Mouse (Mus musculus) bone marrow, adult 2 months (tissue): ENCODE measurements around the gene Dis3. TPM values are rescaled to one million over a fixed set of nuclear protein-coding genes. Genes with fewer than 3 reads are reported as not detected.
"Not testable (repeated sequence)": the region's sequence is repeated elsewhere in the genome, so short reads cannot be mapped to it uniquely, and the experiment has no call there.

Source experiments
- H3K27ac ChIP-seq: fragments of 200-500 bp; 2 replicates; pipeline ENCODE4 v1.5.1; 2012; ENCODE audit warnings: low read depth, mild to moderate bottlenecking, control low read depth, inconsistent platforms, low read length; ENCODE audit not compliant: control insufficient read depth, poor library complexity, insufficient read depth
- H3K4me1 ChIP-seq: fragments of 200-500 bp; 2 replicates; pipeline ENCODE4 v1.6.1; 2011; ENCODE audit warnings: low read length; ENCODE audit not compliant: control insufficient read depth, insufficient read depth
- H3K4me3 ChIP-seq: fragments of 200-500 bp; replicated peaks from 2 replicates; pipeline ENCODE3; 2011; ENCODE audit warnings: mild to moderate bottlenecking, low read depth, low read length, control low read depth; ENCODE audit not compliant: control insufficient read depth
- CTCF ChIP-seq: fragments of 200-500 bp; IDR thresholded peaks from 2 replicates; pipeline ENCODE4 v1.5.1; 2011; ENCODE audit warnings: low read length, control low read depth; ENCODE audit not compliant: control insufficient read depth, insufficient read depth
- POLR2A ChIP-seq: fragments of 200-500 bp; IDR thresholded peaks from 2 replicates; pipeline ENCODE4 v1.6.1; 2011; ENCODE audit warnings: low read depth, mild to moderate bottlenecking, control low read depth, low read length, borderline replicate concordance; ENCODE audit not compliant: control insufficient read depth
- WGBS: fragments of 180-500 bp; shearing (Covaris S2); methylation state at CpG from one replicate; pipeline ENCODE4 v1.1.7; 2018; 5-methylcytosine and 5-hydroxymethylcytosine counted together
- polyA plus RNA-seq: library from polyadenylated mRNA; stranded (reverse); fragments of >200 nt; gene quantifications from 2 replicates; pipeline ENCODE4 v1.2.4, GENCODE M21; 2011; ENCODE audit warnings: low replicate concordance; ENCODE audit not compliant: missing spikeins, insufficient read depth, insufficient read length

The Dis3 gene
- polyA plus RNA-seq, 1 experiment = 21.4 TPM

DNA sequence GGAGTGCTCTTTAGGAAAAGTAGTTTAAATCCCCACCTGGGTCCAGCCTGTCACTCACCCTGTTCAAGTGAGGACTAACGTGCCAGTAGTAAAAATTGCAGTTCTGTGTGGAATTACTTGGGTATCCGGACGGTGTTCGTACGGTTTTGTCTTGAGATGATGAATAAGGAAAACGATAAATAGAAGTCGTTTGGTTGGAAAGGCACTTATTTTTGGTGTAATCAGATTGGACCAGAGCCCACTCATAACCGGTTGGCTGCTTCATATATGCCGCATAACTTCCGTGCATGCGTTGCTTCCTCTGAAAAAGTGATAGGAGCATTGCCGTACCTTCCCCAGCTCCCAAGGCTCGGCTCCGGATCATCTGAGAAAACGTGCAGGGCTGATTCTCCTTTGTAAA is 52.8 kb downstream of the Dis3 start:
- no peak for TF ChIP-seq POLR2A
- TF ChIP-seq CTCF = no peak
- WGBS = under 1% methylated on average over 15 of the region's 15 CpGs

DNA sequence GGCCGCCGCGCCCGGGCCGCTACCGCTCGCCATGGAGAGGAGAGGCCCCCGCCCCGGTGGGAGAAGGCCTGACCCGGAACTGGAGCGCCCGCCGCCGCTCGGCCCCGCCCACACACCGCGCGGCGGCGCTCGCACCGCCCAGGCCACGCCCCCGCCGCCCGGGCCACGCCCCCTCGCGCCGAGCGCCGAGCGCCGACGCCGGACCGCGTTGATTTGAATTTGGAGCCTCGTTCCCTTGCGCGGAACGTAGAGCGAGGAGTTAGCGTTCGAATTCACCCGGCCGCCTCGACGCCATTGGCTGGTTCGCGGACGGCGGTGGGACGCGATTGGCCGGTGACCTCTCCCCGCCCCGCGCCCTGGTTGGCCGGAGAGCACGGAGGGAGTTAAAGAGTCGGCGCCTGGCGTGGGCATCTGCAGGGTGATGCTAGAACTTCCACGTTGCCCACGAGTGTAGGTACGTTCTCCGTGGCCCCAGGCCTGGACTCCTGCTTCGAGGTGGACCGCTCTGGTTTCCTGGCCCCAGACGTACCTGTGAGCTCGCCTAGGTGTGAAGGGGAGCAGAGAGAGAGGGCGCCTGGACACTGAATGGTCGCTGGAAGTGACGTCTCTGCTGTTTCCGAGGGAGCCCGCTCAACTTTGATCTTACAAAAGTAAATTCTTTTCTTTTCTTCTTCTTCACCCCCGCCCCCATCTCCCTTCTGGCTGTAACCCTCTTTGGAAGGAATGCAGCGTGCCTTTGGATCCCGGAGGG is 53.4 kb downstream of the Dis3 start, which contains the start of the genes Mzt1 and Bora:
Gene Mzt1, minus strand, starts transcription at position 104 of the 751 bp plus-strand sequence.
Gene Bora, plus strand, starts transcription at position 192 of the 751 bp plus-strand sequence.
- WGBS = under 1% methylated on average over 81 of the region's 81 CpGs
- H3K4me1 ChIP-seq = peaks cover 2% of the 10 kb centered on the region
- TF ChIP-seq POLR2A = peak; percentile 67; the same call in 1 of the 2 replicates
- peak; percentile 8; the same call in 1 of the 2 replicates for TF ChIP-seq CTCF
- H3K4me3 ChIP-seq = peak within 1 kb of the TSS; percentile 87
- peak within 1 kb of the TSS; percentile 96 for H3K27ac ChIP-seq

More for the DNA sequence above, 52.8 kb downstream of the Dis3 start:
- Histone ChIP-seq H3K27ac (peak overlapping the region; percentile 55), H3K4me3 (peak overlapping the region; percentile 87), H3K4me1 (peaks cover 2% of the 10 kb centered on the region)

DNA sequence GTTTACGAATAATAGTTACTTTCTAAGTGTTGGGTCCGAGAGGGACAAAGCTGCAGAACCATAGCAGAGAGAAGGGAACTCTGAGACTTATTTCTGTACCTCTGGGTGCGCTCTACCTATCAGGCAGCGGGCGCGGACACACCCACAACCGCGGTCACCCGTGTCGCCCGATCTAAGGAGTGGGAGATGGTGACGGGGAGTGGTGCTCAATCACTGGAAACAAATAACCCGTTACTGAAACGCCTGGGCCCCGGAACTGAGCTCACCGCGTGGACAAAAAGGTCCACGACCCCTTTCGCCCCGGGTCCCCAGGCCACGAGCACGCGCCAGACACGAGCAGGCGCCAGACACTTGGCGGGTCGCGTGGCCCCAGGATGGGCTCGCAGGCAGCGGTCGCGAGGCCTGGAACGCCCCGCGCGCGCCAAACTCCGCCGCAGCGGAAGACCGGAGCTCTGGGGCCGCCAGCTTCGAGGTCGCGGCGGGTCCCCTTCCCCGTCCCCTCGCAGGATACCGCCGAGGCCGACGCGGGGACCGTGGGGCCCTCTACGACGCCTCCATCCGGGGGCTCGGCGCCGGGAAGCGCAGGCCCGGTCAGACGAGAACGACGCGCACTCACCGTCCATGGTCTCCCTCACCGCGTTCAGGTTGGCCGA is 54.1 kb downstream of the Dis3 start:
- TF ChIP-seq POLR2A = peak; percentile 38; the same call in 1 of the 2 replicates
- TF ChIP-seq CTCF = no peak
- Histone ChIP-seq H3K4me1 (peaks cover 2% of the 10 kb centered on the region), H3K4me3 (peak overlapping the region; percentile 87), H3K27ac (peak overlapping the region; percentile 96)
- WGBS = under 1% methylated on average over 70 of the region's 70 CpGs

DNA sequence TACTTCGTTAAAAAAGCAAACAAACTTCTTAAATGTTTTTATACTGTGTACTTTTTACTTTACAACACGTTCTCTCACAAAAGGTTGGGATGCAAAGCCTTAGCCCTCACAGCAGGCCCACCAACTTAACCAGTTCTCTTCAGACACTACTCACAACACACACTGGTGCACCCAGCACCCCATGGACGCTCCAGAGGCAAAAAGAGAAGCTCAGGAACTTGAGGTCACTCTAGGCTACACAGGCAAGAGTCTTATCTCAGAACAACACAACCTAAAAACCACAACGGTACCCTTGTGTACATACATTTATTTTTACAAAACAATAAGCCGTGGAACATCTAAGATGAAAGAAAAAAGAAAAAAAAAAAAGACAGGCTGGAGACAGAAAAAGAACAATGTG is 54.9 kb downstream of the Dis3 start:
- Histone ChIP-seq H3K4me1 (peaks cover 2% of the 10 kb centered on the region), H3K27ac (no peak overlapping the region), H3K4me3 (peak overlapping the region; percentile 58)
- WGBS = 2% methylated on average over 5 of the region's 5 CpGs
- TF ChIP-seq POLR2A (no peak), CTCF (no peak)

DNA sequence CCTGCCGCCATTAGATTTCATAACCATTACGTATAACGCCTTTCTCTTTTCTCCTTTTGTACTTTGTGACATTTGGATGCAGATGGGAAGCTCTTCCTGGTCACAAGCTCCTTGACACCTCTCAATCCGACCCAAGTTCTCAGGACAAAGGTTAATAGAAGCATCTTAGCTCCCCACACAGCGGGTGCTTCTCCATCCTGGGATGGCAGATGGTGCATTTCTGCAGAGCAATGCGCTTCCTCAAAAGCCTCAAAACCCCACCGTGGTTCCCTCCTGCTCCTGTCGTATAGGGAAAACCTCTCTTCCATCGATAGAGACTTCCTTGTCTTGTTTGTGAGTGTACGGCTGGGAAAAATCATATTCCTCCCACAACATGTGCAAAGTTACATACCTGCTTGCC is 55.5 kb downstream of the Dis3 start:
- Histone ChIP-seq H3K27ac (no peak overlapping the region), H3K4me1 (peaks cover 2% of the 10 kb centered on the region), H3K4me3 (peak overlapping the region; percentile 40)
- 24% methylated on average over 10 of the region's 10 CpGs for WGBS
- TF ChIP-seq CTCF = no peak
- no peak for TF ChIP-seq POLR2A

DNA sequence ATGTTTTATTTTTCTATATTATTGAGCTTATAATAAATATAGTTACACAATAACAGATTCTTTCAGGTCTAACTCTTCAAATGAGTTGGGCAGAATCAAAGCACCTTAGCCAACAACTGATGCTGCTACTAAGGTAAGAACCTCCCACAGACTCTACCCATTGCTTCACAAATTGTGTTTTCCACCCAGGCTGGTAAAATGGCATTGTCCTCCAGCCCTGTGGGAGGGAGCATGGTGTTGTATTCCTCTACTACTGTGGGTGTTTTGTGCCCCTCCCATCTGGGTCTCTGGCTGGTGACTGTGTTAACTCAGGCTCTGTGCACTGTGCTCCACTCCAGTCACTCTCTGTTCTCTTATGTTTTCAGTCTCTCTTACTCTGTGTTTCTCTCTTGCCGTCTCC is 56.1 kb downstream of the Dis3 start:
- 47% methylated on average over 1 of the region's 1 CpGs for WGBS
- Histone ChIP-seq H3K4me3 (no peak overlapping the region), H3K4me1 (peaks cover 2% of the 10 kb centered on the region), H3K27ac (no peak overlapping the region)
- no peak for TF ChIP-seq POLR2A
- no peak for TF ChIP-seq CTCF

DNA sequence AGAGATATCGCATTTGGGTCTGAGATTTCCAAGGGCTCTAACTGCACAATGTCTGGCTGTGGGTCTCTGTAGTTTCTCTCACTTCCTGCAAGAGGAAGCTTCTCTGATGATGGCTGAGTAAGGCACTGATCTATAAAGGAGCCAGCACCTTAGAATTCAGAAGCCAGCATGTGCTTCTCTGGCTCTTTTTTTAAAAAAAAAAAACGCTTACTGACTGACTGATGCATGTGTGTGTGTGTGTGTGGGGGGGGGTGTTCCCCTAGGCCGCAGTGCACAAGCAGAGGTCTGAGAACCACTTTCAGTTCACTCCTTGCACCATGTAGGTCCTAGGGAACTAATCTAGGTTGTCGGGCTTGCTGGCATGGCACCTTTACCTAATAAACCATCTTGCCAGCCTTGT is 58.2 kb downstream of the Dis3 start:
- Histone ChIP-seq H3K27ac (no peak overlapping the region), H3K4me1 (peaks cover 2% of the 10 kb centered on the region; the same call in 1 of the 2 replicates), H3K4me3 (no peak overlapping the region)
- 24% methylated on average over 4 of the region's 4 CpGs for WGBS
- TF ChIP-seq CTCF (no peak), POLR2A (no peak)

DNA sequence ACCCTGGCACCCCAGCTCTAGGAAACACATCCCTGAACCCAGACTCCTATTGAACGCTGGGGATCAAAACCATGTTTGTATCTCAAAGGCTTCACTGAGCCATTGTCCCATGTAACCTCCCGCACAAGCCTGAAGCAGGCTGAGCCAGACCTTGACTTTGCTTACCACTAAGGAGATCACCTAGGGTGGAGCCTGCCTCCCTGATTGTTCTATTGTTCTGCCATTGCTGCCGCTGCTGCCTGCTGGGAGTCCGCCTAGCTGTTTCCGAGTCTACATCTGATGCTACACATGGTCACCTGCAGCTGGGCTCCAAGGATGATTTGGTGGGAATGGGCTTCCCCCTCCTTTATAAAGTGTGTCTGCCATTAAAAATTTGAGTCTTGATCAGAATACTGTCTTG is 60.3 kb downstream of the Dis3 start:
- WGBS = 93% methylated on average over 5 of the region's 5 CpGs
- not testable (repeated sequence) for H3K4me3 ChIP-seq, H3K27ac ChIP-seq, H3K4me1 ChIP-seq
